Mouse (Mus musculus) erythroblast, embryonic 14.5 days (primary cell): Measurements from ENCODE around the gene Apip. TPM values are rescaled to one million over a fixed set of nuclear protein-coding genes. Genes with fewer than 3 reads are reported as not detected.

ENCODE experiments used
- H3K27me3 ChIP-seq: 2 replicates; pipeline ENCODE4 v1.6.1; 2012; ENCODE audit warnings: inconsistent platforms; ENCODE audit not compliant: control insufficient read depth
- H3K36me3 ChIP-seq: 2 replicates; pipeline ENCODE4 v1.6.1; 2012; ENCODE audit warnings: mild to moderate bottlenecking, inconsistent platforms; ENCODE audit not compliant: control insufficient read depth
- H3K4me1 ChIP-seq: 2 replicates; pipeline ENCODE4 v1.6.1; 2012; ENCODE audit warnings: inconsistent platforms; ENCODE audit not compliant: control insufficient read depth
- H3K4me3 ChIP-seq: replicated peaks from 2 replicates; pipeline ENCODE3; 2012; ENCODE audit warnings: moderate library complexity, mild to moderate bottlenecking, inconsistent platforms
- H3K9me3 ChIP-seq: 2 replicates; pipeline ENCODE4 v1.6.1; 2012; ENCODE audit warnings: low read length, inconsistent platforms, mixed read lengths; ENCODE audit not compliant: control insufficient read depth
- GATA1 ChIP-seq: IDR thresholded peaks from 2 replicates; pipeline ENCODE4 v1.6.1; 2012; ENCODE audit warnings: low read length, inconsistent platforms, mixed read lengths
- TAL1 ChIP-seq: IDR thresholded peaks from 3 replicates; pipeline ENCODE4 v1.6.1; 2012; ENCODE audit warnings: low read length, inconsistent platforms, mixed read lengths
- polyA plus RNA-seq: library from polyadenylated mRNA; stranded (reverse); fragments of >175 nt; gene quantifications from 2 replicates; pipeline ENCODE4 v1.2.3, GENCODE M21; 2012

Apip gene
- polyA plus RNA-seq, 1 experiment, result 2.2 TPM

DNA sequence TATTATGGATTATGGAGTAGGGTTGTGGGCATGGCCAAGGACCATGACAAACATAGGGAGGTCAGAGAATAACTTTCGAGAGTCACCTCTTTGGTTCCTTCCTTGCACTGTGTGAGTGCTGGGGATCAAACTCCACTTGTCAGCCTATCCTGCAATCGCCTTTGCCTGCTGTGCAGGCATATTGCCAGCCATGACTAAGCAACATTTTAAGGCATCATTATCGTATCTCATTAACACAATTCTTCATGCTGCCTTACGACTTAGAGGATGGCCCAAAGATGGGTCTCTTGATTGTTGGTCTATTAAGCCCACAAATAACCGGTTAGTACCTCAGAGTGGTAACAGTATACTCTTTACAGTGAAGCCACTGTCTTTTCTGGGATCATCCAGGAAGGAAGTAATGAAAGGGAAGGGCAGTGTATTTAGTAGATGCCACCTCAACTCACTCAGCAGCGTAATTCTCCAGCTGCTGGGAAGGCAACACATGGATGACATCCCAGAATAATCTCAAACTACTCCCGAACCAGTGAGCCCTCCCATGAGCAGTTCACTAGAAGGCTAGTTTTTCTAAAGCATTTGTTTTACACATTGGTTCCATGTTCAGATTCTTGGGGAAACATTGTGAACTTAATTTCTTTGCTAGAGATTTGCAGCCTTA is 45.9 kb downstream of the Apip start:
- no peak overlapping the region for H3K4me3 ChIP-seq
- H3K4me1 ChIP-seq, result peaks cover 7% of the 10 kb centered on the region; the same call in 1 of the 2 replicates
- no peak for TF ChIP-seq TAL1
- no peak for TF ChIP-seq GATA1
- no peaks in the 10 kb centered on the region for H3K27me3 ChIP-seq
- no peaks in the 10 kb centered on the region for H3K9me3 ChIP-seq
- H3K36me3 ChIP-seq, result no peaks in the 10 kb centered on the region

DNA sequence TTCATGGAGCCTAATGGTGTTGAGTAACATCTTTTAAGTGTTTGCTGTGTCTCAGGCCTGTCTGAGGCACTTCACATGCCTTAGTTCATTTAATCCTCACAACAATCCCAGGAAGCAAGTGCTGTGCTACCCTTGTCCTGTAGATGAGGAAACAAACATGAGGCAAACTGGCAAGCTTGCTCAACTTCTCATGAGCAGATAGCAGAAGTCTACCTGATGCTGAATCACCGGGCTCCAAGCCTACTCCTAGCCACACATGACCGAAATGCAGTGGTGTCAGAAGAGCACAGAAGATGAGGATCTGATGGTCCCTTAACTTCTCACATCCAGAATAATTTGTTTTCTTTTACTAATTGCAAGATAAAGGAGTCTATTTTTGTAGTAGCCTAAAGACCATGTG is 56.2 kb downstream of the Apip start:
- Histone ChIP-seq H3K4me3 (no peak overlapping the region), H3K27me3 (no peaks in the 10 kb centered on the region), H3K4me1 (no peaks in the 10 kb centered on the region), H3K9me3 (no peaks in the 10 kb centered on the region), H3K36me3 (no peaks in the 10 kb centered on the region)
- TF ChIP-seq GATA1, result no peak
- TF ChIP-seq TAL1, result no peak

DNA sequence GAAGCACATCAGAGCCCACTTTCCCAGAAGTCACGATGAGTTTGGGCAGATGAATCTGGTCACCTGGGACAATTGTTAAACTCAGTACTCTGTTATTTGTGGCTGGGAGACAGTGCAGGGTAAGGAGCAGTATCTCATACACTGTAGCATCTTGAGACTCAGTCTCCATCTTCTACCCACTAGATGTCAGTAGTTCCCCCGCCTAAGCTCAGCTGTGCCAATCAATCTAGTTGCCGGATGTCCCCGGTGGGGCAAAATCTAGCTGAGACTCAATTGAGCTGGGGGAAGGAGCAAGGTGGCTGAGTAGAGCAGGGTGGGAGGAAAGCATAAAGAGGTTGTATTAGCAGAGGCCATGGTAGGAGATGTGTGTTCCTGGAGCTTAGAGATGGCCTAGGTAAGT is 57.7 kb downstream of the Apip start:
- no peaks in the 10 kb centered on the region for H3K9me3 ChIP-seq
- no peaks in the 10 kb centered on the region for H3K4me1 ChIP-seq
- H3K36me3 ChIP-seq, result no peaks in the 10 kb centered on the region
- H3K27me3 ChIP-seq, result no peaks in the 10 kb centered on the region
- TF ChIP-seq GATA1, result no peak
- no peak for TF ChIP-seq TAL1
- H3K4me3 ChIP-seq, result no peak overlapping the region

GRCm38 (mm10) chr2:103138529-103139265 is 65.2 kb downstream of the Apip start:
- H3K4me3 ChIP-seq, result no peak overlapping the region
- no peaks in the 10 kb centered on the region for H3K4me1 ChIP-seq
- H3K27me3 ChIP-seq, result no peaks in the 10 kb centered on the region
- no peaks in the 10 kb centered on the region for H3K9me3 ChIP-seq
- no peaks in the 10 kb centered on the region for H3K36me3 ChIP-seq
- TF ChIP-seq TAL1 (no peak), GATA1 (no peak)

Other genes with a start within 250 kb of the Apip start
- gene Cd44, start 172.0 kb upstream of the Apip start, polyA plus RNA-seq, result 0.08 and 0.09 TPM in 2 replicates
- gene Pdhx, start 162 bp upstream of the Apip start, polyA plus RNA-seq, result 0.16 and 0.39 TPM in 2 replicates
- 0.04 TPM in 1 of 2 replicates, not detected in the other for gene Ehf, start 229.6 kb downstream of the Apip start, polyA plus RNA-seq